Mouse (Mus musculus) retina, embryonic 14.5 days (tissue): ENCODE results near the gene Fgd5.
A peak's percentile ranks its signal among the peaks of the same experiment; 100 is the strongest.
"Not testable (repeated sequence)": the region's sequence is repeated elsewhere in the genome, so short reads cannot be mapped to it uniquely, and the experiment has no call there.

Experiments used
- DNase-seq: peaks from one replicate; pipeline ENCODE4 v3.0.0-alpha.2; 2015; ENCODE audit warnings: low spot score

Fgd5 gene

GRCm38 (mm10) chr6:91978371-91979300 is at the start of gene Fgd5:
Gene Fgd5 (plus strand): TSS chr6:91978878.
- peak; percentile 68 for DNase-seq

GRCm38 (mm10) chr6:91931231-91931630 is 47.4 kb upstream of the Fgd5 start:
- no peak for DNase-seq

- no peak for DNase-seq
These were observed 40.2 kb upstream of the Fgd5 start for GRCm38 (mm10) chr6:91938491-91938890.

- no peak for DNase-seq
These were observed 30.3 kb upstream of the Fgd5 start for GRCm38 (mm10) chr6:91948426-91948825.

- not testable (repeated sequence) for DNase-seq
These were observed 20.7 kb upstream of the Fgd5 start for GRCm38 (mm10) chr6:91958015-91958414.

GRCm38 (mm10) chr6:91960028-91960811 is 18.5 kb upstream of the Fgd5 start:
- DNase-seq = no peak

- DNase-seq = peak; percentile 18
These were observed 15.2 kb upstream of the Fgd5 start for GRCm38 (mm10) chr6:91963429-91963828.

GRCm38 (mm10) chr6:91965060-91965459 is 13.6 kb upstream of the Fgd5 start:
- no peak for DNase-seq

- no peak for DNase-seq
These were observed 12.7 kb upstream of the Fgd5 start for GRCm38 (mm10) chr6:91966006-91966405.

- peak; percentile 23 for DNase-seq
These were observed 6.5 kb upstream of the Fgd5 start for GRCm38 (mm10) chr6:91972201-91972646.

GRCm38 (mm10) chr6:91973972-91974371 is 4.7 kb upstream of the Fgd5 start:
- no peak for DNase-seq

GRCm38 (mm10) chr6:91979301-91979996 is 771 bp downstream of the Fgd5 start:
- DNase-seq = peak; percentile 25

- DNase-seq = no peak
These were observed 1.3 kb downstream of the Fgd5 start for GRCm38 (mm10) chr6:91980011-91980410.

- no peak for DNase-seq
These were observed 11.4 kb downstream of the Fgd5 start for GRCm38 (mm10) chr6:91990101-91990500.

- DNase-seq = no peak
These were observed 14.1 kb downstream of the Fgd5 start for GRCm38 (mm10) chr6:91992823-91993222.

- no peak for DNase-seq
These were observed 15.3 kb downstream of the Fgd5 start for GRCm38 (mm10) chr6:91993795-91994505.

GRCm38 (mm10) chr6:91996072-91996471 is 17.4 kb downstream of the Fgd5 start:
- no peak for DNase-seq

- DNase-seq = no peak
These were observed 24.0 kb downstream of the Fgd5 start for GRCm38 (mm10) chr6:92002558-92003285.

GRCm38 (mm10) chr6:92003646-92004045 is 25.0 kb downstream of the Fgd5 start:
- no peak for DNase-seq

GRCm38 (mm10) chr6:92004137-92004805 is 25.6 kb downstream of the Fgd5 start:
- peak; percentile 50 for DNase-seq
